Mouse (Mus musculus): ENCODE results near the gene Dot1l. TPM values are rescaled to one million over a fixed set of nuclear protein-coding genes. Genes with fewer than 3 reads are reported as not detected.

Gene Dot1l
- total RNA-seq, 2 experiments from 2014 or later, result 8.0 to 15.6 TPM

- ATAC-seq (replicated peaks; ENCODE audit: low FRiP score, poor library complexity, severe bottlenecking), result no peak
Measured at GRCm38 (mm10) chr10:80790761-80791404, 35.9 kb downstream of the Dot1l start.

GRCm38 (mm10) chr10:80791476-80792174 is 36.6 kb downstream of the Dot1l start:
- no peak for ATAC-seq (replicated peaks; ENCODE audit: low FRiP score, poor library complexity, severe bottlenecking)

GRCm38 (mm10) chr10:80792175-80793032 is 37.4 kb downstream of the Dot1l start:
- ATAC-seq (replicated peaks; ENCODE audit: low FRiP score, poor library complexity, severe bottlenecking), result no peak

- ATAC-seq (replicated peaks; ENCODE audit: low FRiP score, poor library complexity, severe bottlenecking), result no peak
Measured at GRCm38 (mm10) chr10:80793033-80793784, 38.2 kb downstream of the Dot1l start.

- no peak for ATAC-seq (replicated peaks; ENCODE audit: low FRiP score, poor library complexity, severe bottlenecking)
Measured at GRCm38 (mm10) chr10:80793803-80794202, 38.8 kb downstream of the Dot1l start.

- no peak for ATAC-seq (replicated peaks; ENCODE audit: low FRiP score, poor library complexity, severe bottlenecking)
Measured at GRCm38 (mm10) chr10:80794750-80795149, 39.7 kb downstream of the Dot1l start.

- ATAC-seq (replicated peaks; ENCODE audit: low FRiP score, poor library complexity, severe bottlenecking), result no peak
Measured at GRCm38 (mm10) chr10:80796307-80796848, 41.4 kb downstream of the Dot1l start.

- ATAC-seq (replicated peaks; ENCODE audit: low FRiP score, poor library complexity, severe bottlenecking), result no peak
Measured at GRCm38 (mm10) chr10:80797186-80798149, 42.5 kb downstream of the Dot1l start.

- ATAC-seq (replicated peaks; ENCODE audit: low FRiP score, poor library complexity, severe bottlenecking), result peak; percentile 86
Measured at GRCm38 (mm10) chr10:80798150-80799006, 43.4 kb downstream of the Dot1l start, which contains the start of the genes Sf3a2 and Plekhj1. Gene Sf3a2, plus strand, starts transcription at chr10:80798198. Gene Plekhj1, minus strand, starts transcription at chr10:80798626.

- peak; percentile 13 for ATAC-seq (replicated peaks; ENCODE audit: low FRiP score, poor library complexity, severe bottlenecking)
Measured at GRCm38 (mm10) chr10:80799070-80799566, 44.1 kb downstream of the Dot1l start.

GRCm38 (mm10) chr10:80802204-80802912 is 47.4 kb downstream of the Dot1l start:
- ATAC-seq (replicated peaks; ENCODE audit: low FRiP score, poor library complexity, severe bottlenecking), result no peak

GRCm38 (mm10) chr10:80802996-80803395 is 48.0 kb downstream of the Dot1l start:
- ATAC-seq (replicated peaks; ENCODE audit: low FRiP score, poor library complexity, severe bottlenecking), result no peak

- no peak for ATAC-seq (replicated peaks; ENCODE audit: low FRiP score, poor library complexity, severe bottlenecking)
Measured at GRCm38 (mm10) chr10:80804340-80804739, 49.3 kb downstream of the Dot1l start.

GRCm38 (mm10) chr10:80804916-80805315 is 49.9 kb downstream of the Dot1l start, which contains the start of gene Amh:
Gene Amh, plus strand, starts transcription at chr10:80805243.
- no peak for ATAC-seq (replicated peaks; ENCODE audit: low FRiP score, poor library complexity, severe bottlenecking)

- no peak for ATAC-seq (replicated peaks; ENCODE audit: low FRiP score, poor library complexity, severe bottlenecking)
Measured at GRCm38 (mm10) chr10:80805322-80805721, 50.3 kb downstream of the Dot1l start.

GRCm38 (mm10) chr10:80805925-80806324 is 50.9 kb downstream of the Dot1l start:
- ATAC-seq (replicated peaks; ENCODE audit: low FRiP score, poor library complexity, severe bottlenecking), result peak; percentile 68

Measured in erythroblast, adult 5-6 weeks (primary cell).